Mouse (Mus musculus) CH12.LX (cell line): ENCODE data around the gene Clip3.

ENCODE experiments used
- BHLHE40 ChIP-seq: IDR thresholded peaks from 2 replicates; pipeline ENCODE4 v1.6.1; 2011; ENCODE audit warnings: mild to moderate bottlenecking, low read depth, low read length, improper control_type of control experiment
- JUND ChIP-seq: conservative IDR thresholded peaks from 2 replicates; pipeline ENCODE4 v1.6.1; 2011; ENCODE audit warnings: low read depth, low read length, improper control_type of control experiment
- NRF1 ChIP-seq: IDR thresholded peaks from 2 replicates; pipeline ENCODE4 v1.6.1; 2014; ENCODE audit warnings: low read depth, mild to moderate bottlenecking, inconsistent platforms, low read length, improper control_type of control experiment, moderate library complexity
- POLR2A ChIP-seq: IDR thresholded peaks from 2 replicates; pipeline ENCODE4 v1.6.1; 2011; ENCODE audit warnings: low read depth, mild to moderate bottlenecking, improper control_type of control experiment, low read length
- POLR2AphosphoS2 ChIP-seq: IDR thresholded peaks from 2 replicates; pipeline ENCODE4 v1.6.1; 2011; ENCODE audit warnings: low read depth, low read length, improper control_type of control experiment
- SMC3 ChIP-seq: IDR thresholded peaks from 2 replicates; pipeline ENCODE4 v1.6.1; 2011; ENCODE audit warnings: low read depth, low read length, improper control_type of control experiment
- UBTF ChIP-seq: IDR thresholded peaks from 2 replicates; pipeline ENCODE4 v1.6.1; 2012; ENCODE audit warnings: low read depth, mild to moderate bottlenecking, inconsistent platforms, low read length, improper control_type of control experiment, moderate library complexity
- ZC3H11A ChIP-seq: IDR thresholded peaks from 2 replicates; pipeline ENCODE4 v1.6.1; 2012; ENCODE audit warnings: low read depth, mild to moderate bottlenecking, inconsistent platforms, low read length, improper control_type of control experiment

- TF ChIP-seq ZC3H11A = no peak
- TF ChIP-seq UBTF = no peak
- no peak for TF ChIP-seq POLR2AphosphoS2
- no peak for TF ChIP-seq BHLHE40
- peak; percentile 22 for TF ChIP-seq SMC3
- TF ChIP-seq NRF1 = no peak
- no peak for TF ChIP-seq JUND
- TF ChIP-seq POLR2A = no peak
These were observed 33.8 kb downstream of the Clip3 start for GRCm38 (mm10) chr7:30325364-30325763.
